Mouse (Mus musculus) hindbrain, embryonic 10.5 days (tissue): ENCODE measurements around the gene Rab30. TPM values are rescaled to one million over a fixed set of nuclear protein-coding genes. Genes with fewer than 3 reads are reported as not detected.

Source experiments
- DNase-seq: peaks from one replicate; pipeline ENCODE4 v3.0.0-alpha.2; 2017; ENCODE audit warnings: low spot score
- H3K27ac ChIP-seq: fragments of 300-500 bp; sonication (generic); 2 replicates; pipeline ENCODE4 v1.5.1; 2016; ENCODE audit warnings: mild to moderate bottlenecking, moderate library complexity
- H3K27me3 ChIP-seq: fragments of 300-500 bp; sonication (generic); 2 replicates; pipeline ENCODE4 v1.6.1; 2016; ENCODE audit warnings: mild to moderate bottlenecking; ENCODE audit not compliant: poor library complexity, insufficient read depth, severe bottlenecking
- H3K36me3 ChIP-seq: fragments of 300-500 bp; sonication (generic); 2 replicates; pipeline ENCODE4 v1.6.1; 2016; ENCODE audit warnings: mild to moderate bottlenecking, moderate library complexity
- H3K4me1 ChIP-seq: fragments of 300-500 bp; sonication (generic); replicated peaks from 2 replicates; pipeline ENCODE4 v1.6.1; 2016; ENCODE audit warnings: mild to moderate bottlenecking
- H3K4me3 ChIP-seq: fragments of 300-500 bp; sonication (generic); 2 replicates; pipeline ENCODE4 v1.5.1; 2016; ENCODE audit warnings: mild to moderate bottlenecking, moderate library complexity
- H3K9me3 ChIP-seq: fragments of 300-500 bp; sonication (generic); 2 replicates; pipeline ENCODE4 v1.6.1; 2016; ENCODE audit warnings: mild to moderate bottlenecking, moderate library complexity
- WGBS: fragments of 180-500 bp; shearing (Covaris S2); methylation state at CpG from one replicate; pipeline ENCODE4 v1.1.7; 2016; 5-methylcytosine and 5-hydroxymethylcytosine counted together
- polyA plus RNA-seq: library from polyadenylated mRNA; unstranded; fragments of >200 nt; fragmentation: Nextera tagmentation; extraction: Ambion mirVana; gene quantifications from 2 replicates; pipeline ENCODE4 v1.2.1, GENCODE M21; 2016

The Rab30 gene
- polyA plus RNA-seq, 1 experiment from 2014 or later: 14.7 TPM

- Histone ChIP-seq H3K36me3 (no peaks in the 10 kb centered on the region), H3K27ac (no peak overlapping the region), H3K4me1 (peaks cover 12% of the 10 kb centered on the region), H3K4me3 (no peak overlapping the region), H3K27me3 (no peaks in the 10 kb centered on the region), H3K9me3 (no peaks in the 10 kb centered on the region)
- 91% methylated on average over 3 of the region's 3 CpGs for WGBS
- no peak for DNase-seq
Observed at GRCm38 (mm10) chr7:92781948-92782347, 40.5 kb downstream of the Rab30 start.

GRCm38 (mm10) chr7:92782511-92782910 is 41.1 kb downstream of the Rab30 start:
- H3K4me3 ChIP-seq: no peak overlapping the region
- DNase-seq: no peak
- H3K27ac ChIP-seq: no peak overlapping the region
- H3K27me3 ChIP-seq: no peaks in the 10 kb centered on the region
- 80% methylated on average over 9 of the region's 9 CpGs for WGBS
- H3K4me1 ChIP-seq: peaks cover 6% of the 10 kb centered on the region
- H3K9me3 ChIP-seq: 0 out of 2 replicates have a peak, but pooled peaks cover 2% of the 10 kb centered on the region
- H3K36me3 ChIP-seq: no peaks in the 10 kb centered on the region

DNA sequence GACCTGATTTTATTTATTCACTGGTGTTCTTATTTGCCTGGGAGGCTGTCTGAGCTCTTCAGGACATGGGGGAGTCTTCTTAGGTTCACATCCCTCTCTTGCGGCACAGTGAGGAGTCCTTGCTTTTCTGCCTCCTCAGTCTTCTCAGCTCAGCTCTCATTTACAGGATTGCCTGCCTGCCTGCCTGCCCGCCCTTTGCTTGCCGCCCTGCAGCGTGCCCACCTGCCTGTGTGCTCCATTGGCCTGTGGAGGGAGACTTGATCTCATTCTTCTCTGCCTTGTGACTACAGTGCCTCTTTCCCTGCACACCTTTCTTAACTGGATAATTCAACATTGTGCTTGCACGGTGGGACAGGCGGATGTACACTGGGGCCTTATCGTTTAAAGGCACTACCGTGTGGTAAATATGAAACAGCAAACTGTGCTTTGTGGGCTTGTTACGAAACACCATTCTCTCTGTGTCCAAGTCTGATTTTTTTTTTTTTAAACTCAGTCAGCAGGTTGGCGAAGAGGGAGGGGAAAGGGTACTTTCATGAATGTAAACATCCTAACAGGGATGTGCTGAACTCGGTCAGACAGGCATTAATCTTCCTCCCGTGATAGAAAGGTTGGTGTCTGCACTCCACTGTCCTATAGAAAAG is 41.9 kb downstream of the Rab30 start:
- 86% methylated on average over 12 of the region's 12 CpGs for WGBS
- H3K4me3 ChIP-seq: no peak overlapping the region
- no peak for DNase-seq

GRCm38 (mm10) chr7:92783914-92784313 is 42.5 kb downstream of the Rab30 start:
- DNase-seq: no peak
- H3K27ac ChIP-seq: no peak overlapping the region
- no peaks in the 10 kb centered on the region for H3K36me3 ChIP-seq
- H3K9me3 ChIP-seq: 0 out of 2 replicates have a peak, but pooled peaks cover 2% of the 10 kb centered on the region
- 0 out of 2 replicates have a peak, but pooled peaks cover 2% of the 10 kb centered on the region for H3K4me1 ChIP-seq
- no peak overlapping the region for H3K4me3 ChIP-seq
- no peaks in the 10 kb centered on the region for H3K27me3 ChIP-seq
- WGBS: 91% methylated on average over 11 of the region's 11 CpGs

More for the DNA sequence above, 41.9 kb downstream of the Rab30 start:
- Histone ChIP-seq H3K36me3 (no peaks in the 10 kb centered on the region), H3K27me3 (no peaks in the 10 kb centered on the region), H3K4me1 (0 out of 2 replicates have a peak, but pooled peaks cover 2% of the 10 kb centered on the region), H3K27ac (0 out of 2 replicates have a peak overlapping the region, but pooled peaks have one; percentile 8), H3K9me3 (0 out of 2 replicates have a peak, but pooled peaks cover 2% of the 10 kb centered on the region)

- Histone ChIP-seq H3K9me3 (no peaks in the 10 kb centered on the region), H3K4me1 (peaks cover 11% of the 10 kb centered on the region), H3K36me3 (no peaks in the 10 kb centered on the region), H3K27me3 (no peaks in the 10 kb centered on the region), H3K27ac (no peak overlapping the region), H3K4me3 (no peak overlapping the region)
- no peak for DNase-seq
- WGBS: 87% methylated on average over 5 of the region's 5 CpGs
Observed at GRCm38 (mm10) chr7:92795749-92796148, 54.3 kb downstream of the Rab30 start.

- H3K9me3 ChIP-seq: no peaks in the 10 kb centered on the region
- H3K27ac ChIP-seq: no peak overlapping the region
- no peaks in the 10 kb centered on the region for H3K36me3 ChIP-seq
- H3K4me1 ChIP-seq: peaks cover 11% of the 10 kb centered on the region
- 89% methylated on average over 8 of the region's 8 CpGs for WGBS
- no peaks in the 10 kb centered on the region for H3K27me3 ChIP-seq
- no peak overlapping the region for H3K4me3 ChIP-seq
- no peak for DNase-seq
Observed at GRCm38 (mm10) chr7:92796813-92797212, 55.4 kb downstream of the Rab30 start.

DNA sequence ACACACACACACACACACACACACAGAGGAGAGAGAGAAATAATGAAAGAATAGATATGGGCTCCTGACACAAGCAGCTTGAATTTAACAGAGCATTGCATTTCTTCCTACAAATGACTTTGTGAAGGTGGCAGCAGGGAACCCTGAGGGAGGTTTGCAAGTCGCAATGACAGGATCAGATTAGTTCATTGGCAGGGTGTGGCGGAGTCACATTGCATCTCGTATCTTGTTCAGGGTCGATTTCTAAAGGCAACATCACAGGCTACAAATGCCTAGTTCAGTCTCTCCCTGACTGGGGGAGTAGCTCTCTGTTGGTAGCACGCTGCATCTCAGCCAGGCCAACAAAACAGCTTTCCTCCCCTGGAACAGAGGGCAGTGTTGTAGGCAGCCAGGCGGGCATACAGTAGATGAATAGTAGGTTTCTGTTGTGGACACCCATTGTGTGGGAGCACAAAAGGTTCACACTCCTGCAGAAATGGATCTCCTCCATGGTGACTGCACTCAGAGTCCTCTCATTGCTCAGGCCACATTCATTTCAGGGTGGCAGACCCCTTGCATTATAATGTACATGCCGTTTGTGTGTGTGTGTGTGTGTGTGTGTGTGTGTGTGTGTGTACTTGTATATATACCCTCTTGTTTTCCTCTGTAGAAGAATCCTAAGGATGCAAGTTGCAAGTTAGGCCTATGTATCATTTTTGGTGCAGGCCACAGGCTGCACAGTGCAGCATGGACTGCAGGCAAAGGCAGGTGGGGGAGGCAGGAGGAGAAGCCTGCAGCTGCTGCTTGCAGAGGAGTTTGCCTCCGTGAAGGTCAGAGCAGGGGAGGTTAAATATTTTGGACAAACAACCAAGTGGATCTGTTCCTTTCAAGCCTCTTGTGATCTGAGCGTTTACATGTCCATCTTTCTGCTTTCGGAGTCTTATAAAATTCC is 58.5 kb downstream of the Rab30 start:
- 71% methylated on average over 10 of the region's 10 CpGs for WGBS
- H3K4me1 ChIP-seq: peaks cover 11% of the 10 kb centered on the region
- no peak for DNase-seq

GRCm38 (mm10) chr7:92802158-92802557 is 60.8 kb downstream of the Rab30 start:
- Histone ChIP-seq H3K27me3 (no peaks in the 10 kb centered on the region), H3K27ac (no peak overlapping the region), H3K9me3 (no peaks in the 10 kb centered on the region), H3K4me1 (peaks cover 15% of the 10 kb centered on the region), H3K4me3 (no peak overlapping the region), H3K36me3 (no peaks in the 10 kb centered on the region)
- 84% methylated on average over 4 of the region's 4 CpGs for WGBS
- DNase-seq: no peak

More for the DNA sequence above, 58.5 kb downstream of the Rab30 start:
- Histone ChIP-seq H3K27me3 (no peaks in the 10 kb centered on the region), H3K36me3 (no peaks in the 10 kb centered on the region), H3K9me3 (no peaks in the 10 kb centered on the region), H3K4me3 (no peak overlapping the region), H3K27ac (peak overlapping the region; percentile 35; the same call in 1 of the 2 replicates)

- no peak overlapping the region for H3K27ac ChIP-seq
- DNase-seq: no peak
- no peak overlapping the region for H3K4me3 ChIP-seq
- 72% methylated on average over 1 of the region's 1 CpGs for WGBS
- no peaks in the 10 kb centered on the region for H3K27me3 ChIP-seq
- no peaks in the 10 kb centered on the region for H3K9me3 ChIP-seq
- no peaks in the 10 kb centered on the region for H3K36me3 ChIP-seq
- H3K4me1 ChIP-seq: peaks cover 15% of the 10 kb centered on the region
Observed at GRCm38 (mm10) chr7:92803191-92803590, 61.8 kb downstream of the Rab30 start.

- H3K27me3 ChIP-seq: no peaks in the 10 kb centered on the region
- peaks cover 6% of the 10 kb centered on the region for H3K4me1 ChIP-seq
- no peak overlapping the region for H3K27ac ChIP-seq
- no peak for DNase-seq
- H3K36me3 ChIP-seq: no peaks in the 10 kb centered on the region
- WGBS: 91% methylated on average over 9 of the region's 9 CpGs
- no peaks in the 10 kb centered on the region for H3K9me3 ChIP-seq
- H3K4me3 ChIP-seq: no peak overlapping the region
Observed at GRCm38 (mm10) chr7:92804919-92805668, 63.7 kb downstream of the Rab30 start.

DNA sequence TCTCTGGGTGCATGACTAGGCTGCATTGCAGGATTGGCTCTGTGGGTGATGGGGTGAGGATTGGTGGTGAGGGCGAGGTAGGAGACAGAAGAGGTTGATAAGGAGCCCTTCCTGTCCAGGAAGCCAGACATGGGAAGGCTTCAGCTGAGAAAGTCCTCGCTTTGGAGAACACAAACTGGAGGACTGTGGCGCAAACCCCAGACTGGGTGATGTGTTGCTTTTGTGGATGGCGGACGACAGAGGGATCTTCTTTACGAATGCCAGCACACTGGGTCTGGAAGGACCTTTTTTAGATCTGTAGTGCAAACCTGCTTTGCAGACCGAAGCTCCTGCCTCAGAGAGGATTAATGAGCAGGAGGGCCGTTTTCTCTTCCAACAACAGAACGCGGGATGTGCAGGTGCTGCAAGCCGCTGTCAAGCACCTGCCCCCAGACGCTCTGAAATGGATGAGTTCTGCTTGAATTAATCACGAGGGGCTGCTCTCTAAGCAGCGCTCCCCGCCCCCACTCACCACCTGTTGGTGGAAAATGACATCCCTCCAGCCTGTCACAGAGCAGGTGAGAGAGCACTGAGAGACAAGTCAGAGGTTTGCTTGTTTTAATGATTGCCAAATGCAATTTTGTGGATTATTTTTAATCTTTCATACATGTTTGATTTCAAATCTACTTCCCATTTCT is 65.2 kb downstream of the Rab30 start:
- no peak overlapping the region for H3K4me3 ChIP-seq
- H3K27me3 ChIP-seq: no peaks in the 10 kb centered on the region
- H3K4me1 ChIP-seq: peaks cover 4% of the 10 kb centered on the region; the same call in 1 of the 2 replicates
- WGBS: 47% methylated on average over 15 of the region's 15 CpGs
- H3K9me3 ChIP-seq: no peaks in the 10 kb centered on the region
- H3K27ac ChIP-seq: no peak overlapping the region
- no peak for DNase-seq
- H3K36me3 ChIP-seq: no peaks in the 10 kb centered on the region

DNA sequence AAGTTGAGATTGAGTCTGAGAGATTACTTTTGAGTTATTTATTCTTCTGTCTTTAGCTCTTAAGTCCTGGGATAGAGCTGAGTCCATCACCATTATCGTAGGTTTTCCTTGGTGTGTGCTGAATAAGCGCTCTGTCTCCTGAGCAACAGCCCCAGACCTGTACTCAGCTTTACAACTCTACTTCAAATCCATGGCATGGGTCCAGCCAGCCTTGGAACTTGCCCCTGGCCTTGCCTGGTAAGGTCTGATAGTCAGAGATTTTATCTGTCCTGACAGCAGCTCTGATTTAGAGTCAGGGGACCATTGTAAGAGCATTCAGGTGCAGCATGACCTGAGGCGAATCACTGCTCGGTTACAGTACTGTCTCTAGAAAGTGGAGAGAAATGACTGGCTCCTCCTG is 66.1 kb downstream of the Rab30 start:
- H3K9me3 ChIP-seq: no peaks in the 10 kb centered on the region
- no peaks in the 10 kb centered on the region for H3K36me3 ChIP-seq
- no peak for DNase-seq
- no peaks in the 10 kb centered on the region for H3K27me3 ChIP-seq
- H3K4me1 ChIP-seq: peaks cover 4% of the 10 kb centered on the region; the same call in 1 of the 2 replicates
- WGBS: 87% methylated on average over 4 of the region's 4 CpGs
- H3K27ac ChIP-seq: no peak overlapping the region
- H3K4me3 ChIP-seq: no peak overlapping the region
